Mouse (Mus musculus) kidney, embryonic 16.5 days (tissue): ENCODE measurements around the gene Frmd4b. TPM values are rescaled to one million over a fixed set of nuclear protein-coding genes. Genes with fewer than 3 reads are reported as not detected.
"Not testable (repeated sequence)": the region's sequence is repeated elsewhere in the genome, so short reads cannot be mapped to it uniquely, and the experiment has no call there.

ENCODE experiments used
- ATAC-seq: fragments of 200-750 bp; cut with Nextera tagmentation; 2 replicates; pipeline ENCODE4 v1.8.0; 2017; ENCODE audit warnings: moderate TSS enrichment; ENCODE audit not compliant: low FRiP score, low TSS enrichment
- H3K27ac ChIP-seq: fragments of 300-500 bp; sonication (generic); 2 replicates; pipeline ENCODE4 v1.5.1; 2014; ENCODE audit warnings: low read length
- H3K27me3 ChIP-seq: fragments of 300-500 bp; sonication (generic); 2 replicates; pipeline ENCODE4 v1.6.1; 2014; ENCODE audit warnings: low read length, control low read depth, mixed read lengths; ENCODE audit not compliant: insufficient read depth
- H3K36me3 ChIP-seq: fragments of 300-500 bp; sonication (generic); 2 replicates; pipeline ENCODE4 v1.6.1; 2014; ENCODE audit warnings: low read length, control low read depth, mixed read lengths; ENCODE audit not compliant: insufficient read depth
- H3K4me1 ChIP-seq: fragments of 300-500 bp; sonication (generic); 2 replicates; pipeline ENCODE4 v1.6.1; 2014; ENCODE audit warnings: low read length, control low read depth, mixed read lengths; ENCODE audit not compliant: insufficient read depth
- H3K4me2 ChIP-seq: fragments of 300-500 bp; sonication (generic); replicated peaks from 2 replicates; pipeline ENCODE4 v1.6.1; 2014; ENCODE audit warnings: low read depth, low read length
- H3K4me3 ChIP-seq: fragments of 300-500 bp; sonication (generic); 2 replicates; pipeline ENCODE4 v1.5.1; 2014; ENCODE audit warnings: mild to moderate bottlenecking, low read length
- H3K9ac ChIP-seq: fragments of 300-500 bp; sonication (generic); replicated peaks from 2 replicates; pipeline ENCODE4 v1.6.1; 2014; ENCODE audit warnings: low read length
- H3K9me3 ChIP-seq: fragments of 300-500 bp; sonication (generic); 2 replicates; pipeline ENCODE4 v1.6.1; 2016; ENCODE audit warnings: low read length, control low read depth
- WGBS: fragments of 180-500 bp; shearing (Covaris S2); extraction: QIAGEN DNeasy Blood & Tissue Kit; methylation state at CpG from one replicate; pipeline ENCODE4 v1.1.7; 2014; 5-methylcytosine and 5-hydroxymethylcytosine counted together
- polyA plus RNA-seq: library from polyadenylated mRNA; unstranded; fragments of >200 nt; fragmentation: Nextera tagmentation; extraction: Ambion mirVana; gene quantifications from 2 replicates; pipeline ENCODE4 v1.2.1, GENCODE M21; 2015

The Frmd4b gene
- polyA plus RNA-seq, 1 experiment from 2014 or later: 18.1 TPM

- no peak overlapping the region for H3K4me2 ChIP-seq
- no peak for ATAC-seq
- no peaks in the 10 kb centered on the region for H3K4me1 ChIP-seq
- no peak overlapping the region for H3K27ac ChIP-seq
- WGBS: 55% methylated on average over 4 of the region's 4 CpGs
- no peak overlapping the region for H3K4me3 ChIP-seq
- no peaks in the 10 kb centered on the region for H3K36me3 ChIP-seq
- no peaks in the 10 kb centered on the region for H3K27me3 ChIP-seq
- H3K9ac ChIP-seq: no peak overlapping the region
- no peaks in the 10 kb centered on the region for H3K9me3 ChIP-seq
Observed at GRCm38 (mm10) chr6:97266661-97267060, 350.7 kb downstream of the Frmd4b start.

- Histone ChIP-seq H3K27me3 (no peaks in the 10 kb centered on the region), H3K4me1 (no peaks in the 10 kb centered on the region), H3K27ac (no peak overlapping the region), H3K4me2 (no peak overlapping the region), H3K9me3 (no peaks in the 10 kb centered on the region), H3K36me3 (no peaks in the 10 kb centered on the region), H3K9ac (no peak overlapping the region), H3K4me3 (no peak overlapping the region)
- ATAC-seq: no peak
- WGBS: 65% methylated on average over 3 of the region's 3 CpGs
Observed at GRCm38 (mm10) chr6:97265705-97266104, 351.6 kb downstream of the Frmd4b start.

GRCm38 (mm10) chr6:97265240-97265639 is 352.1 kb downstream of the Frmd4b start:
- H3K4me3 ChIP-seq: no peak overlapping the region
- no peak overlapping the region for H3K4me2 ChIP-seq
- WGBS: 52% methylated on average over 8 of the region's 8 CpGs
- no peak for ATAC-seq
- H3K9me3 ChIP-seq: no peaks in the 10 kb centered on the region
- no peaks in the 10 kb centered on the region for H3K36me3 ChIP-seq
- no peak overlapping the region for H3K27ac ChIP-seq
- H3K9ac ChIP-seq: no peak overlapping the region
- H3K27me3 ChIP-seq: no peaks in the 10 kb centered on the region
- H3K4me1 ChIP-seq: no peaks in the 10 kb centered on the region

GRCm38 (mm10) chr6:97263750-97264149 is 353.6 kb downstream of the Frmd4b start:
- not testable (repeated sequence) for ATAC-seq, H3K27me3 ChIP-seq, H3K9ac ChIP-seq, H3K9me3 ChIP-seq, H3K27ac ChIP-seq, H3K4me1 ChIP-seq, H3K4me2 ChIP-seq, H3K36me3 ChIP-seq, H3K4me3 ChIP-seq

GRCm38 (mm10) chr6:97262229-97262628 is 355.1 kb downstream of the Frmd4b start:
- no peak overlapping the region for H3K4me3 ChIP-seq
- H3K27me3 ChIP-seq: no peaks in the 10 kb centered on the region
- no peak overlapping the region for H3K9ac ChIP-seq
- whole genome bisulfite sequencing: 40% methylated on average over 4 of the region's 4 CpGs
- H3K4me1 ChIP-seq: no peaks in the 10 kb centered on the region
- H3K36me3 ChIP-seq: no peaks in the 10 kb centered on the region
- no peak overlapping the region for H3K4me2 ChIP-seq
- no peaks in the 10 kb centered on the region for H3K9me3 ChIP-seq
- no peak overlapping the region for H3K27ac ChIP-seq
- ATAC-seq: no peak

- H3K4me1 ChIP-seq, H3K36me3 ChIP-seq, H3K9ac ChIP-seq, H3K4me2 ChIP-seq, H3K9me3 ChIP-seq, H3K4me3 ChIP-seq, ATAC-seq, H3K27me3 ChIP-seq, H3K27ac ChIP-seq: not testable (repeated sequence)
- 89% methylated on average over 2 of the region's 2 CpGs for WGBS
Observed at GRCm38 (mm10) chr6:97259926-97260325, 357.4 kb downstream of the Frmd4b start.

- no peak for ATAC-seq
- Histone ChIP-seq H3K4me3 (no peak overlapping the region), H3K27ac (no peak overlapping the region), H3K4me1 (no peaks in the 10 kb centered on the region), H3K9me3 (no peaks in the 10 kb centered on the region), H3K36me3 (no peaks in the 10 kb centered on the region), H3K4me2 (no peak overlapping the region), H3K27me3 (no peaks in the 10 kb centered on the region), H3K9ac (no peak overlapping the region)
- 92% methylated on average over 1 of the region's 1 CpGs for WGBS
Observed at GRCm38 (mm10) chr6:97258489-97258888, 358.9 kb downstream of the Frmd4b start.

- Histone ChIP-seq H3K27me3 (no peaks in the 10 kb centered on the region), H3K4me1 (no peaks in the 10 kb centered on the region), H3K9me3 (no peaks in the 10 kb centered on the region), H3K4me3 (no peak within 1 kb of the TSS), H3K27ac (no peak within 1 kb of the TSS), H3K9ac (no peak within 1 kb of the TSS), H3K4me2 (no peak within 1 kb of the TSS), H3K36me3 (no peaks in the 10 kb centered on the region)
- ATAC-seq: no peak
- 36% methylated on average over 9 of the region's 9 CpGs for WGBS
Observed at GRCm38 (mm10) chr6:97252711-97253221, 364.6 kb downstream of the Frmd4b start, which contains the start of gene Lmod3. Gene Lmod3 (minus strand): TSS chr6:97252759.

- Histone ChIP-seq H3K4me3 (no peak overlapping the region), H3K36me3 (no peaks in the 10 kb centered on the region), H3K9ac (no peak overlapping the region), H3K27me3 (no peaks in the 10 kb centered on the region), H3K27ac (no peak overlapping the region), H3K9me3 (no peaks in the 10 kb centered on the region), H3K4me1 (no peaks in the 10 kb centered on the region), H3K4me2 (no peak overlapping the region)
- WGBS: 54% methylated on average over 5 of the region's 5 CpGs
- ATAC-seq: no peak
Observed at GRCm38 (mm10) chr6:97252086-97252485, 365.3 kb downstream of the Frmd4b start.

GRCm38 (mm10) chr6:97250966-97251365 is 366.4 kb downstream of the Frmd4b start:
- 41% methylated on average over 6 of the region's 6 CpGs for WGBS
- no peaks in the 10 kb centered on the region for H3K9me3 ChIP-seq
- no peak overlapping the region for H3K4me3 ChIP-seq

More at GRCm38 (mm10) chr6:97250966-97251365, 366.4 kb downstream of the Frmd4b start:
- Histone ChIP-seq H3K36me3 (no peaks in the 10 kb centered on the region), H3K4me2 (no peak overlapping the region), H3K4me1 (no peaks in the 10 kb centered on the region), H3K27me3 (no peaks in the 10 kb centered on the region), H3K27ac (no peak overlapping the region), H3K9ac (no peak overlapping the region)
- no peak for ATAC-seq
